Mouse (Mus musculus): ENCODE measurements around the gene Gm5868.

Gm5868 gene

GRCm38 (mm10) chr5:72558716-72559526 is 28.4 kb downstream of the Gm5868 start:
- peaks cover 13% of the 10 kb centered on the region for H3K9me3 ChIP-seq (ENCODE audit: low read length)
- H3K27me3 ChIP-seq (ENCODE audit: insufficient read depth, low read length), result peaks cover 13% of the 10 kb centered on the region
- H3K36me3 ChIP-seq (ENCODE audit: insufficient read depth, low read length), result peaks cover 4% of the 10 kb centered on the region
- TF ChIP-seq NANOG (IDR thresholded peaks at IDR 0.05; ENCODE audit: borderline replicate concordance, low read length) (no peak), CTCF (conservative IDR thresholded peaks at IDR 0.05; ENCODE audit: low read length) (no peak), POU5F1 (IDR thresholded peaks at IDR 0.05; ENCODE audit: borderline replicate concordance, low read length) (no peak)
- H3K4me3 ChIP-seq (replicated peaks; ENCODE audit: low read length), result peak overlapping the region; percentile 95
- peaks cover 11% of the 10 kb centered on the region for H3K4me1 ChIP-seq (replicated peaks; ENCODE audit: low read depth, low read length)

DNA sequence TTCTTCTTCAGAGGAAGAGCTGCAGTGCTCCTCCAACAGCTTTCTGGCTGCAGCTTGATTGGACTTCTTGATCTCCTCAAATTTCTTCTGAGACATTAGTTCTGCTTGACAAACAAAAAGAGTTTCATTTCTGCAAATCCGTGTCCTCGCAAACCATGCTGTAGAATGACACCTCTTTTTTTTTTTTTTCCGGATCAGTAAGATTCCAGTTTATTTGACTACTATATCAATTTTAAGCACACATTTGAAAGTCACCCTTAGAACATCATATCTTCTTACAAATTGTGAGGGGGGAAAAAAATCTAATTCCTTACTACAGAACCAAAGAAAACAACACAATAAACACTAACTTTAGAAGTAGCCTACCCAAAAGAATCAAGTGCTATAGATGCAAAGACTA is 31.1 kb downstream of the Gm5868 start:
- Histone ChIP-seq H3K9me3 (ENCODE audit: low read length) (no peaks in the 10 kb centered on the region), H3K27me3 (ENCODE audit: insufficient read depth, low read length) (peaks cover 13% of the 10 kb centered on the region), H3K4me1 (replicated peaks; ENCODE audit: low read depth, low read length) (peaks cover 11% of the 10 kb centered on the region), H3K4me3 (replicated peaks; ENCODE audit: low read length) (no peak overlapping the region), H3K36me3 (ENCODE audit: insufficient read depth, low read length) (peaks cover 4% of the 10 kb centered on the region)
- TF ChIP-seq CTCF (conservative IDR thresholded peaks at IDR 0.05; ENCODE audit: low read length) (no peak), NANOG (IDR thresholded peaks at IDR 0.05; ENCODE audit: borderline replicate concordance, low read length) (no peak), POU5F1 (IDR thresholded peaks at IDR 0.05; ENCODE audit: borderline replicate concordance, low read length) (no peak)

DNA sequence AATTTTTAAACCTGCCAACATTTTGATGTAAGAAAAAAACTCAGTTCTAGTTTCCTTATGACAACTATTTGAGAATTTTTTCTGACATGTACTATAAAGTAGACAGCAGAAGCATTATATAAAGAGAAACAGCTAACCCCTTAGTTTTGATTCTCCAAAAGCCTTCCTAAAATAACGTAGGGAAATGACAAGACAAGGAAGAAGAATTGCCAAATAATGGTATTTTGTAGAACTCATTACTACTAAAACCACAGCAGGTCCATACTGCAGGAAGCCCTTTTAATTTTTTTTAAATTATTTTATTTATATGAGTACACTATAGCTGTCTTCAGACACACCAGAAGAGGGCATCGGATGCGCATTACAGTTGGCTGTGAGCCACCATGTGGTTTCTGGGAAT is 36.1 kb downstream of the Gm5868 start:
- no peak for TF ChIP-seq POU5F1 (IDR thresholded peaks at IDR 0.05; ENCODE audit: borderline replicate concordance, low read length)
- TF ChIP-seq NANOG (IDR thresholded peaks at IDR 0.05; ENCODE audit: borderline replicate concordance, low read length), result no peak
- TF ChIP-seq CTCF (conservative IDR thresholded peaks at IDR 0.05; ENCODE audit: low read length), result no peak

More for the DNA sequence above, 36.1 kb downstream of the Gm5868 start:
- H3K36me3 ChIP-seq (ENCODE audit: insufficient read depth, low read length), result peaks cover 4% of the 10 kb centered on the region
- no peaks in the 10 kb centered on the region for H3K27me3 ChIP-seq (ENCODE audit: insufficient read depth, low read length)
- H3K4me3 ChIP-seq (replicated peaks; ENCODE audit: low read length), result no peak overlapping the region
- H3K4me1 ChIP-seq (replicated peaks; ENCODE audit: low read depth, low read length), result no peaks in the 10 kb centered on the region
- no peaks in the 10 kb centered on the region for H3K9me3 ChIP-seq (ENCODE audit: low read length)

All from E14TG2a.4 (cell line).